Mouse (Mus musculus): ENCODE data around the gene Piga. TPM values are rescaled to one million over a fixed set of nuclear protein-coding genes. Genes with fewer than 3 reads are reported as not detected.

Piga gene
- total RNA-seq, 2 experiments from 2014 or later: 7.7 to 8.7 TPM

- no peak for DNase-seq (ENCODE audit: low spot score in 2 of 2)
Observed at GRCm38 (mm10) chrX:164431541-164431940, 12.0 kb downstream of the Piga start.

- peak in 1 of 2 experiments; percentile 4 for DNase-seq (ENCODE audit: low spot score in 2 of 2)
Observed at GRCm38 (mm10) chrX:164432682-164433081, 13.1 kb downstream of the Piga start.

- no peak for DNase-seq (ENCODE audit: low spot score in 2 of 2)
Observed at GRCm38 (mm10) chrX:164436709-164437108, 17.1 kb downstream of the Piga start, which contains the start of gene Asb11. Asb11 (plus strand) TSS chrX:164436994.

- no peak for DNase-seq (ENCODE audit: low spot score in 2 of 2)
Observed at GRCm38 (mm10) chrX:164439462-164439861, 19.9 kb downstream of the Piga start.

GRCm38 (mm10) chrX:164440140-164440539, 20.6 kb downstream of the Piga start:
- DNase-seq (ENCODE audit: low spot score in 2 of 2): no peak

GRCm38 (mm10) chrX:164440703-164441102, 21.1 kb downstream of the Piga start:
- DNase-seq (ENCODE audit: low spot score in 2 of 2): no peak

GRCm38 (mm10) chrX:164441306-164441705, 21.7 kb downstream of the Piga start:
- no peak for DNase-seq (ENCODE audit: low spot score in 2 of 2)

GRCm38 (mm10) chrX:164445601-164446000, 26.0 kb downstream of the Piga start:
- no peak for DNase-seq (ENCODE audit: low spot score in 2 of 2)

GRCm38 (mm10) chrX:164446106-164446551, 26.5 kb downstream of the Piga start:
- no peak for DNase-seq (ENCODE audit: low spot score in 2 of 2)

GRCm38 (mm10) chrX:164446835-164447681, 27.5 kb downstream of the Piga start:
- DNase-seq (ENCODE audit: low spot score in 2 of 2): no peak

- no peak for DNase-seq (ENCODE audit: low spot score in 2 of 2)
Observed at GRCm38 (mm10) chrX:164447682-164448071, 28.1 kb downstream of the Piga start.

- DNase-seq (ENCODE audit: low spot score in 2 of 2): peak in 1 of 2 experiments; percentile 57
Observed at GRCm38 (mm10) chrX:164449201-164449600, 29.6 kb downstream of the Piga start.

- DNase-seq (ENCODE audit: low spot score in 2 of 2): no peak
Observed at GRCm38 (mm10) chrX:164459205-164459878, 39.8 kb downstream of the Piga start.

Other genes starting within 250 kb of the Piga start
- 1 to 10 TPM; 1.0 to 1.4 TPM for gene Bmx, start 161.6 kb upstream of the Piga start, total RNA-seq (2021)
- 1 to 10 TPM; 3.2 to 5.3 TPM for gene Pir, start 150.4 kb upstream of the Piga start, total RNA-seq (2021)
- gene Vegfd, start 46.4 kb upstream of the Piga start, total RNA-seq (2021): 1 to 10 TPM; 2.7 to 2.9 TPM
- 1 to 10 TPM in 1 of 2 experiments, under 1 TPM in 1; 0.58 to 1.6 TPM for gene Asb11, start 17.2 kb downstream of the Piga start, total RNA-seq (2021)
- gene Asb9, start 86.5 kb downstream of the Piga start, total RNA-seq (2021): not detected

Data from layer of hippocampus, postnatal 14 days (tissue).